Mouse (Mus musculus) c-Kit-positive CD71-negative TER-119-negative erythroid progenitor cells, embryonic 14.5 days (primary cell): ENCODE results near the gene Nobox.
A peak's percentile ranks its signal among the peaks of the same experiment; 100 is the strongest.

Source experiments
- DNase-seq: peaks from one replicate; pipeline ENCODE4 v3.0.0-alpha.2; 2013; ENCODE audit warnings: low read depth

Gene Nobox

GRCm38 (mm10) chr6:43309454-43309853 lies at the start of gene Nobox:
Gene Nobox, minus strand, starts transcription at chr6:43309554.
- DNase-seq: no peak

DNA sequence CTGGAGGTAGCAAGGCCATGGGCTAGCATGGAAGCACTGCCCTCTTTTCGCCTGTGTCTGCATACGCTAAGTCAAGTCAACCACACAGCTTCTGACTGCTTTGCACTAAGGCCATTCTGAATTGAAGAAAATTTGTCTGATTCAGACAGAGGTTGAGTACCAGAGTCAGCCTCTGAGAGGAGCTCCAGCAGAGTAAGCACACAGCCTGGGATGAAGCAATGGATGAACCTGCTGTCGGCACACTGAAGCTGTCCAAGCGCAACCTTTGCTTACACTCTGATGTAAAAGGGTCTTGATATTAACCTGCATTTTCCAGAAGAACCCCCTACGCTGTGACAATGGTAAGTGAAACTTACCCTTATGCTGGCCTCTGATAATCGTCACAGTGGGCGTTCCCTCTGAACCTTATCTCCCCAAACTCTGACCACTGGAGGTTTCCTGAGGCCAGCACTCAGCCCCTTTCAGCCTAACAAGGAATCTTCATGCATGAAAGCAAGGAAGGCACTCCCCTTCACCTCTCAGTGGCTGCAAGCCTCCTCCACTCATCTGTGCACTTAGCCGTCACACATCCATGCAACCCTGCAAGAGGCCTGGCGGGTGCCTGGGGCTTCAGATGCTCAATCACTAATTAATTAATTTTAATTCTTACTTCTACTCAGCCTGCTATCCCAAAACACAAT lies 45.3 kb upstream of the Nobox start:
- peak; percentile 16 for DNase-seq

DNA sequence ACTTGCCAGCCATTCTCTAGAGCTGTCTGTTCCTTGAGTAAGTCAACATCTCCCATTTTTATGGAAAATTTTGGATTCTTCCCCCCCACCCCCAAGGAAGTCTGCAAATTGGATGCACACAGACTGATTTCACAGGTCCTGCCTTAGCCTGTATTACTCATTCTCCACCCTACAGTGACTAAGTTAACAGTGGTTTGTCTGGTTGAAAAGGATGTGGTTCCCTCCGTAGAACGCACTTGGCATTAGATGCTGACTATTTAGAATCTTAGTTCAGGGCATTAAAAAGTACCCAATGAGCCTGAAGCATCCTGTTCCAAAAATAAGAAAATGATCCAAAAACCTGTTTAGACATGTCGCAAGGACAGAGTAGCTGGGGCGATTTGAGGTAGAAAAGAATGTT lies 44.1 kb upstream of the Nobox start:
- DNase-seq: no peak

DNA sequence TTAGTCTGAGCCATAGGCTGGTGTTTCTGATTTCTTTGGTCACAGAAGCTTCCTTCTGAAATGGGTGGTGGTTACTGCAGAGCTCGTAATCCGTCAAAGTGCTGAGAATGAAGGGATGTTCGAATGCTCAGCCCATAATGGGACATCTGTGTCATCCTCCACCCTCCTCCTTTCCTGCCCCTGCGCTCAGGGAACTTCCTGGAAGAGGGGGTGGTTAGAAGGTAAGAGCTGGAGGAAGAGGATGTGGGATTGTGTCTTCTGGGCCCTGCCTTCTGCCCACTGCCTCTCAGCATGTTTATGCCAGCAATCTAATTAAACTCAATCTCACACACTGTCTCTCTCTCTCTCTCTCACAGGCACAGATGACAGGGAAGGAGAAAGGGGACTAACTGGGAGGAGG lies 39.7 kb upstream of the Nobox start:
- DNase-seq: no peak

DNA sequence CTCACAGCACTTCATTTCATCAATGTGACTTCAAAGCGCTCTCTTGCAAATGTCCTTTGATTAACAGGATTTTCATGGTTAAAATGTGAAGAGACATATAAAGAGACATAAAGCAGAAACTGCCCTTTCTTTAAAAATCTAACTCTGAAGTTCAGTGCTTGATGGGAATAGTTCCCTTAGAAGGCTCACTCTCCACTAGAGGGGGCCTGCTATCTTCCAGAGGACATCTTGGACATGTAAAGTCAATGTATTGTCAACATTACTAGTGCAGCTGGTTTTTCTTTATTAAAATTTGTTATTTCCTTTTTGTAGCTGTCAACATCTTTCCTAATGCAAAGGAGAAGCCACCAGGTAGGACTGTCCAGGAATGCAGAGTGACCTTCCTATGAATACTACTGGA lies 38.3 kb upstream of the Nobox start:
- no peak for DNase-seq

DNA sequence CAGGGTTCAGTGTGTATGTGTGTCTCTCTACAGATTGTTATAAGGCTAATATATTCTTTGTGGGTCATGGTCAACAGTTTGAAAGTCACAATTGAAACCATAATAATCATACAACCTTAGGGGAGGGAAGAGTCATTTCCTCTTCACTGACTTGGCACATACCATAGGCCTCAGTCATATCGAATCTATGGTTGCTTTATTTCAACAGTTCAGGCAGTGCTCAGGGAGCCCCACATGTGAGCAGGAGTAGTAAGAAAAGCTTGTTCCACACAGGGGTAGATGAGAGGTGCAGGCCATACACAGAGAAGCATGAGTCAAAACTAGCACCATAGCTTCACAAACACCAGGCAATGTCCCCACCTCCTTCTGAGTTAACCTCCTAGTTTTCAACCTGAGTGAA lies 33.7 kb upstream of the Nobox start:
- DNase-seq: no peak

DNA sequence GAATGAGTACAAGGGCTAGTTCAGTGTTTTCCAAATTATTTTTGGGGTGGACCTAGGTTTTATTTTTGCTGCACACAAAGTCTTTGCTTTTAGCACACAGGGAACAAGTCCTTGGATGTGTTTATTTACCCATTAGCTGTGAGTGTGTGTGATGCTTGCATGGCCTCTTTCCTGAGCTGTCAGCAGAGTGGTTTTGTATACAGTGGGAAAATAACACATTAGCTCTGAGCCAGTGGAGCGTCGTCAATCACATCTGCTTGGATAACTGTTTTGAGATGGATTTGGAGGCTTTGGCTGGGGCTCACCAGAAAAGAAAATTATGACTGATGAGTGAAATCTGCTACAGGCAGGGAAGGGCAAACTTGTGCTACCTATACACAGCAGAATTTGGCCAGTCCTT lies 33.0 kb upstream of the Nobox start:
- DNase-seq: no peak

- DNase-seq: no peak
Measured at GRCm38 (mm10) chr6:43338804-43339203, 29.4 kb upstream of the Nobox start.

GRCm38 (mm10) chr6:43337491-43337961 lies 28.2 kb upstream of the Nobox start:
- DNase-seq: no peak

GRCm38 (mm10) chr6:43335619-43336234 lies 26.4 kb upstream of the Nobox start:
- DNase-seq: peak; percentile 6

- DNase-seq: no peak
Measured at GRCm38 (mm10) chr6:43333479-43333878, 24.1 kb upstream of the Nobox start.

DNA sequence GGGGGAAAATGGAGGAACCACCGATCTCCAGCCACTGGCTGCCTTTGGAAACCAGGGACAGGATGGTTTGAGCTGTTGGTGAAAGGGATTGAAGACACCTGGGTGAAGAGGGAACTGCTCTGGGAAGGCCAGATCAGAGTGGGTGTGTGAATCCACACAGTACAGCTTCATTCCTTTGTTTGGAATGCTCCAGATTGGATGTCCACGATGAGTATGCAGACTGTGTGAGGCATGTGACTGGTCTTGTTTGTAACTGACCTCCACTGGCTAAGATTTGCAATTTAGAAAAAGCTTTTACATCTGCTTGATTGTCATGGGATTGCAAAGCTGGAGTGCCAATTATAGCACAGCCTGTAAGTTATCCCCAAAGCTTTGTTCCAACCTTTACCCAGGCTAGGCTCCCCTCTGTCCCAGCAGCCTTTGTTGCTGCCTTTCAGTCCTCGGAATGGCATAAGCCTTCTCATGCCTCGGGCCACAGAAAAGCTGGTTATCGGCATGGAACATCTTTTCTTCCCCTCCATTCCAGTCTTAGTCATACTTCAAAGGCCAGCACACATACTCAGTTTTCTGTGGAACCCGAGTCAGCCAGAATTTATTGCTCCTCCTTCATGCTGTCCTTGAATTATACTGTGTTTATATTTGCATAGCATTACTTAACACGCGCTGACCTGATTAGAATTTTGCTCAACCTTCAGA lies 3.8 kb upstream of the Nobox start:
- no peak for DNase-seq

- no peak for DNase-seq
Measured at GRCm38 (mm10) chr6:43312546-43312945, 3.2 kb upstream of the Nobox start.

DNA sequence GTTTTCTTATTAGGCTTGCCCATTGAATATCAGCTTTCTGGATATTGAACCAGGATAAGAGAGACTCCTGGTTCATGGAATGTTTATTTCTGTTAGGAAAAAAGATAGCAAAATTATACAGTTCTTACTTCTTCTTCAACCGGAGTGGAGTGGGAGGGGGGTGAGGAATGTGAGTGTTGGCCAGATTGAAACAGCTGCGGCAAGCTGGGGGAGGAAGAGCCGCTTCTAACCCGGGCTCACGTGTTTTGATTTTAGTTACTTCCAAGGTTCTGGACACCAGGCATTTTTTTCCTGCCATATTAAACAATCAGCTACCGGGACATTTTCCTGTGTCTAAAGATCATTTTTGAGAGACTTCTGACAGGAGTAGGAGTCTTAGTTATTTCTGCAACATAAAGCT lies 717 bp upstream of the Nobox start:
- no peak for DNase-seq

- DNase-seq: no peak
Measured at GRCm38 (mm10) chr6:43297508-43297850, 11.9 kb downstream of the Nobox start.

DNA sequence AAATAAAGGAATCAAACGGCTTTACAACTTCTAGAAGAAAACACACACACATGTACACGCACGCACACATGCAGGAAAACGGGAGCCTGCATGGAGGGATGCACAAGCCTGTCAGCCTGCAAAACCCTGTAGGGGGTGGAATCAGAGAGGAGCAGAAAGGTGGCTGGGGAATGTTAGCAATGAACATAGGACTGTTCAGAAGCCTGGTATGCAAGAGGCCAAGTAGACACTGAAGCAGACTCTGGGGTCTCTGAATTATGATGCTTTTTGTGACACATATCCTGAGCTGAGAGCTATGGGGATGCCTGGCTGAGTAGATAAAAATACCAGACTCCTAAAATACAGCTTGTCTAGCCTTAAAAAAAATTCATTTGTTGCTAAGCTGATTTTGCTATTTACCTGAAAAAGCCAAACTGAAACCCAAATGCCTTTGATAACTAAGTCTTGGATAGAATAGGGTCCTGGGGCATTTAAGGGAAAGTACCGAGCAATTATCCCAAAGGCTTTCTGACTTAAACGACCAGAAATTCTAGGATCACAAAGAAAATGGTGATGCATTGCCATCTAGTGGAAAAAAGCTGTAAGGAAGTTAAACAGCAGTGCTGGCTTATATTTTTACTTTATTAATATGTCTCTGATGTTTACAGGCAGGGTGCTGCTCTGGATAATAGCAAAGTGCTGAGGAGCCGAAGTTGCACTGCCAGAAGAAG lies 12.4 kb downstream of the Nobox start:
- DNase-seq: peak; percentile 17

- no peak for DNase-seq
Measured at GRCm38 (mm10) chr6:43295908-43296307, 13.4 kb downstream of the Nobox start.

- DNase-seq: no peak
Measured at GRCm38 (mm10) chr6:43293175-43293574, 16.2 kb downstream of the Nobox start.

- no peak for DNase-seq
Measured at GRCm38 (mm10) chr6:43292471-43293076, 16.8 kb downstream of the Nobox start.

GRCm38 (mm10) chr6:43292041-43292440 lies 17.3 kb downstream of the Nobox start:
- DNase-seq: no peak

DNA sequence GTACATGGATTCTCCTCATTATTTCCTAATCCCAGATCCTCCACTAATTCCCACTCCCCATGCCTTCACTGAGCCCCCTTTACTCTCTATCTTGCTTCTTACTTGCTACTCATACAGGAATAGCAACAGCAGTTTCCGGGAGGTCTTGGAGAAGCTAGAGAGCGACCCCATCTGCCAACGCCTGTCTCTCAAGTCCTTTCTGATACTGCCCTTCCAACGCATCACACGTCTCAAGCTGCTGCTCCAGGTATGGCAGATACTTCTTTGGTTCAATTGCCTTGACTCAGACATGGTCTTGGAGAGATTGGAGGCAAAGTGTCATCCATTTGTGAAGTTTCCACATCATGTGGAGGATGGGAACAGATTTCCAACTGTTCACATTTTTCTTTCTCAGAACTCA lies 28.9 kb downstream of the Nobox start:
- no peak for DNase-seq

DNA sequence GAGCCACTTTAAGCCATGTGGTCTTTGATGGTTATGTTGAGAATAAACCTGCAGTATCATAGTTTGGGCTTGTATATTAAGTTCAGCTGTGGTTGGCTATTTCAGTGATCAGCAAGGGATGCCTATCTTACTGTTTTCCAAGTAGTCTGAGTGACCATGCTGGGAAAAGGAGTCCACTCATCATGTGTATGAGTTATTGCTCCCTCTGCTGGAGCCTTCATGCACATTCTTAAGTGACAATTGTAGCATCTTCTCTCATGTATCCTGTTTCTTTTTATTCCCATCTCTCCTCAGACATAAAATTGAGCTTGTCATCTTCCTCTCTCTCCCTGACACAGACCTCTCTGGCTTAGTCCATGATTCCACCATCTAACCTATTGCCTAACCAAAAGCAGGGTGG lies 31.1 kb downstream of the Nobox start:
- DNase-seq: no peak
